Mouse (Mus musculus): ENCODE data around the gene Phospho1.

Gene Phospho1

DNA sequence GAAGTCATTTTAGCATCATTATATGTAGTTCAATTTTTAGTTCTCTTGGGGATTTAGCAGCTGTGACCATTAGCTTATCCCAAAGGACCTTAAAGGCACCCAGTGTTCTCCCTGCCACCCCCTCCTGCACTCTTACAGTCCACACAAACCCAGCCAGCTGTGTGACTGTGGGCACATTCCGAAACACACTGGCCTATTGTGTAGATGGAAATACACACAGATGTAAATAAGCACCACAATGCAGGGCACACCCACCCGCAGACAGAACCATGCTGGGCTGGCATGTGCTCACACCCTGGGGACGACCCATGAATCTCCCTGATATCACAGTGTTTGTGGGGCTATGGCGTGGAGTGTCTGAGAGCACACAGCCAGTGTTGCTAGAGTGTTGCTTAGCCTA is 12.1 kb upstream of the Phospho1 start:
- no peak for DNase-seq (ENCODE audit: low spot score)

DNA sequence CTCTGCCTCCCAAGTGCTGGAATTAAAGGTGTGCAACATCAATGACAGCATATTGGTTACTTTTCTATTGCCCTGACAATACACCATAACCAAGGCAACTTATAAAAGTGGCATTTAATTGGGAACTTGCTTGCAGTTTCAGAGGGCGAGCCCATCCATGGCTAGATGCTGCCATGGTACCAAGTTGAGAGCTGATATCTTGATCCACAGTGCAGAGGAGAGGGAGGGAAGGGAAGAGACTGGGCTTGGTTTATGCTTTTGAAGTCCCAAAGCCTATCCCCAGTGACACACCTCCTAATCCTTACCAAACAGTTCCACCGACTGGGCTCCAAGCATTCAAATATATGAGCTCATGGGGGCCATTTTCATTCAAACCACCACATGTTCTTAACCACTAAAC is 10.2 kb upstream of the Phospho1 start:
- no peak for DNase-seq (ENCODE audit: low spot score)

DNA sequence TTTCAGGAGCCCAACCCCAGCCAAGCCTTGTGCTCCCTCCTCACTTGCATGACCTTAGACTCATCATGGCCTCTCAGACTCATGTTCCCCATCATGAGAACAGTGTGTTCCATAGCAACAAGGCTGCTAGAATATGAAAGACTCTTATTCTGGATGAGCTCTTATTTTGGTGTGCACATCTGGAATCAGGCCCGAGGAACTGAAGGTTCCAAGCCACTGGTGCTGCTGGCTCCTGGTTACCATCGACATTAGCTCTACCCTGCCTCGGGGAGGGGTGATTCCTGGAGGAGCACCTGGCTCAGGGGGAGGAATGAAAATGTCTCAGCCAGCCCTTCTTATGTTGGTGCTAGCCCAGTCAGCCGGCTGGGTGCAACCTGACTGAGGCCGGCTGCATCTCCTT is 9.4 kb upstream of the Phospho1 start:
- DNase-seq (ENCODE audit: low spot score): no peak

GRCm38 (mm10) chr11:95815412-95815811 is 8.9 kb upstream of the Phospho1 start:
- DNase-seq (ENCODE audit: low spot score): no peak

DNA sequence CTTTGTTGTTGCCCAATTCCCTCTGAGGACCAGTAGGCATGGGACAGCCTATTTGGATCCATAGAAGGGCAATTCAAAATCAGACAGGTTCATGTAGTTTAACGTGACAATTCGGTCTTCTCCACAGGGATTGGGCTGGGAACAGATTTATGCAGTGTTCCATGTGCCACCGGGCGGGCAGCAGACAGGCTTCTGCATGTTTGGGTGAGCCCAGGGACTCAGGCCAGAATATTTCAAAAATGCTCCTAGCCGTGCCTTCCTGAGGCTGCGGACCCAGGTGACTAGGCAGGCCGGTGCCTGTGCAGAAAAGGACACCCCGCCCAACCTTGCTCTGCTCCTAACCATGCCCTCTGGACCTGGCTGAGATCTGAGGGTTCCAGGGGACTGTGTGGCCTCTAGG is 5.2 kb upstream of the Phospho1 start:
- DNase-seq (ENCODE audit: low spot score): no peak

- DNase-seq (ENCODE audit: low spot score): no peak
These were observed 2.8 kb upstream of the Phospho1 start for GRCm38 (mm10) chr11:95821511-95821910.

DNA sequence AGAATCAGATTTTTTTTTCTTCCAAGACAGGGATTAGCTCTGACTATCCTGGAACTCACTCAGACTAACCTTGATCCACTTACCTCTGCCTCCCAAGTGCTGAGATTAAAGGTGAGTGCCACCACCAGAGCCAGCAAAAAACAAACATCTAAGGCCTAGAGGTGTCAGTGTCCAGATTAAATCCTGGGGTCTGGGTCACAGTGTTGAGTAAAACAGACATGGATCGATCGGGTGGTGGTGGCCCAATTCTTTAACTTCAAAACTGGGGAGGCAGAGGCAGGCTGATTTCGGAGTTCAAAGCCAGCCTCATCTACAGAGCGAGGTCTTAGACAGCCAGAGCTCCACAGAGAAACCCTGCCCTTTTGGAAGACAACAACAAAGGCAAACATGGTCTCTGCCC is 1.9 kb upstream of the Phospho1 start:
- no peak for DNase-seq (ENCODE audit: low spot score)

GRCm38 (mm10) chr11:95824877-95825243 is 561 bp downstream of the Phospho1 start:
- no peak for DNase-seq (ENCODE audit: low spot score)

DNA sequence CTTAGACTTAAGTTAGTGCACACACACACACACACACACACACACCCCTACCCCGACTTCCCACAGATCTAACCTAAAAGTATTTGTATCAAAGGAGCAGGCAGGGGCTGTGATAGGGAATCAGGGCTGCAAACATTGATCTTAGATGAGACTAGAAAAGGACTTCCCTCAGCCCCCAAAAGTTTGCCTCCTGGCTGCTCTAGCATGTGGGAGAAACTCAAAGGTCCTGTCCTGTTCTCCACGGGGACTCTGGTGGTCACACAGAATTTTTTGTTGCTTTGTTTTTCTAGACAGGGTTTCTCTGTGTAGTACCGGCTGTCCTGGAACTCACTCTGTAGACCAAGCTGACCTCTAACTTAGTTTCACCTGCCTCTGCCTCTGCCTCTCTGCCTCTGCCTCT is 1.3 kb downstream of the Phospho1 start:
- DNase-seq (ENCODE audit: low spot score): no peak

- no peak for DNase-seq (ENCODE audit: low spot score)
These were observed 2.2 kb downstream of the Phospho1 start for GRCm38 (mm10) chr11:95826317-95827167.

DNA sequence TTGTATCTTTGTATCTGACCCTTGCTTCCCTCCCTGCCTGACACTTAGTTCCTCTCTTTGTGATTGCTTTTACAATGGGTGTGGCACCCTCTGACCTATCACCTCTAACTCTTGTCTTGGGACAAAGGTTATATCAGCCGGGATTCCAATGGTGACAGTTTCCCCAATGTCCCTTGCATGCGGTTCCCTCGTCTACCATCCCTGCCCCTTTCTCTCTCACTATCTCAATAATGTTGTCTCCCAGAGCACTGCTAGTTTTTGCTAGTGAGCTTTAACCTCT is 2.8 kb downstream of the Phospho1 start:
- no peak for DNase-seq (ENCODE audit: low spot score)

DNA sequence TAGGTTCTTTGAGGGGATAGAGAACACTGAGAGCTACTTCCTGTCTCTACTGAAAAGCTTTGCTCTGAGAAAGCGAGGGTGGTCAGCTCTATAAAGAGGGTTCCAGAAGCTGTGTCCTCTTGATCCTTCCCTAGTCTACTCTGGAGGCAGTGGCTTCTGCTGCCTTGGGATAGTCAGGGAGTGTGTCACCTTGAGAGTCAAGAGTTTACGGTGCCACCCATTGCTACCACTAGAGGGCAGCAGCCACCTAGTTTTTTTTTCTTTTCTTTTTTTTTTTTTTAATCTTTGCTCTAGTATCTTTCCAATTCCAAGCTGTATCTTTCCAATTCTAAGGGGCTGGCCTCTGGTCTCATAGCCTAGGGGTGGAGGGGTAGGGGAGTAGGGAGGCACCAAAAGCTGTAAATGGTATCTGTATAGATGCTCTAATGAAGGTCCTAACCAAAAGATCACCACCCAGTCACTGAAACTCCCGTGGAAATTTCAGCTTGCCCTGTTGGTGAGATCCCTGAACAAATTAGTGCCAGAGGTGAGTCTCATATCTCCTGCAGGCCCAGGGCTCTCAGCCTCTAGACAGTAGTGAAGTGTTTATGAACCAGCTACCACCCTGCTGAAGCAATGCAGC is 3.3 kb downstream of the Phospho1 start:
- DNase-seq (ENCODE audit: low spot score): peak; percentile 76

DNA sequence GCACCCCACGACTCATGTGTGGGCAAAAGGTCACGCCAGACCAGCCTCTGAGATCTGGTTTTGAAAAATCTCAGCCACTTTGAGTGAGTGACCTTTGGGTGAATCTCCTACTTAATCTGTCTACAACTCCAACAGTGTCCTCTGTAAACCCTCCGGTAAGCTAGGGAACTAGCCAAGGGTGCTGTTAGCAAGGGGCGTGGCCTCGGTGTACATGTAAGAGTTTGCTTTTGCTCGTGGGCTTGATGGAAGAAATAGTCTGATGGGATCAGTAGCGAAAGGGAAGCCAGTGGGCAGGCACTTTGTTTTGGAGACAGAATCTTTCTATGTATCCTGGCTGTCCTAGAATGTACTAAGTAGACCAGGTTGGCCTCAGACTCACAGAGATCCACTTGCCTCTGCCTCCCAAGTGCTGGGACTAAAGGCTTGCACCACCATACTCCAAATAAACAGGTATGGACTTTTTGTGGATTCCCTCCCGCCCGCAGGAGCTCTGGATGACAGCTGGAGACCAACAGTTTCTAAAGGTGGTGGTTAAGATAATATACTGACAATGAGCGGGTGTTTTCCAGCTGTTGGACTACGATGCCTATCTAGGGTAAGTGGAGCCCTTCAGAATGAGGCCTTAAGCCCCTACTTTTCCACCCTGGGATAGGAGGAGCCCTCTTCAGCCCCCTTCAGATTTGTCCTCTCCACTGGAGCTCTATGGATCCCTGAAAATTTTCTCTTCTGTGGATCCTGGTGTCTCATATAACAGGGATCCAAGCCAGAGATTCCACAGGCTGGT is 4.1 kb downstream of the Phospho1 start:
- no peak for DNase-seq (ENCODE audit: low spot score)

DNA sequence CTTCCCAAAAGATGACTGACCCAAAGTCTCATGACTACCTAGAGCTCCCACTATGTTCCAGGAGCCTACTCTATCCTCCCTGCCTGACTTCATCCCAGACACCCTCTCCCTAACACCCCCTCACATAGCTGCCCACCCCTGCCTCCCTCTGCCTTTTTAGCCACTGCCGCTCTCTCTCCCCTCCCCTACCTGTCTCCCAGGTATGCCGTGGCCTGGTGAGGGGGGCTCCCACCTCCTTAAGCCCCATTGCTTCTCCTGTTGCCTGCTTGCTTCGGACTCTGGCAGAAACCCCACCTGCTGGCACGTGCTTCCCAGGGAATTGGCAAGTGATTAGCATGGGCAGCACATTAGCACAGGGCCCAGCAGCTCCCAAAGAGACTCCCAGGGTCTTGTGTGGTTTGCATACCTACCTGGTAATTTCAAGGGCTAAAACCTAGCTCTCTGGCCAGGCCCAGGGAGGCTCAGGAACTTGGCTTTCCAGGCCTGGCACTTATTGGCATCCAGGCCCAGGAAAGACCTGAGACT is 5.3 kb downstream of the Phospho1 start:
- no peak for DNase-seq (ENCODE audit: low spot score)

DNA sequence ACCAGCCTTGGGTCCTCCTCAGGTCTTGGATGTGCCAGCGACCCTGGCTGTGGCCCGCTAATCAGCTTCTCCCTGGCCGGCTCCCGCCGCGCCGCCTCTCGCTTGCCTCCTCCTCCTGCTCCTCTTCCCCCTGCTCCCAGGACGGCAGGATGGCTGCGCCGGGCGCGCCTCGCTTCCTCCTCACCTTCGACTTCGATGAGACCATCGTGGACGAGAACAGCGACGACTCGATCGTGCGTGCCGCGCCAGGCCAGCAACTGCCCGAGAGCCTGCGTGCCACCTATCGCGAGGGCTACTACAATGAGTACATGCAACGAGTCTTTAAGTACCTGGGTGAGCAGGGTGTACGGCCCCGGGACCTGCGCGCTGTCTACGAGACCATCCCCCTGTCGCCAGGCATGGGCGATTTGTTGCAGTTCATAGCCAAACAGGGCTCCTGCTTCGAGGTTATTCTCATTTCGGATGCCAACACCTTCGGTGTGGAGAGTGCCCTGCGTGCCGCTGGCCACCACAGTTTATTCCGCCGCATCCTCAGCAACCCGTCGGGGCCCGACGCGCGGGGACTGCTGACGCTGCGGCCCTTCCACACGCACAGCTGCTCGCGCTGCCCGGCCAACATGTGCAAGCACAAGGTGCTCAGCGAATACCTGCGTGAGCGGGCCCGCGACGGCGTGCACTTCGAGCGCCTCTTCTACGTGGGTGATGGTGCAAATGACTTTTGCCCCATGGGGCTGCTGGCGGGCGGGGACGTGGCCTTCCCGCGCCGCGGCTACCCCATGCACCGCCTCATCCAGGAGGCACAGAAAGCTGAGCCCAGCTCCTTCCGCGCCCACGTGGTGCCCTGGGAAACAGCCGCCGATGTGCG is 6.3 kb downstream of the Phospho1 start:
- DNase-seq (ENCODE audit: low spot score): no peak

- DNase-seq (ENCODE audit: low spot score): no peak
These were observed 6.9 kb downstream of the Phospho1 start for GRCm38 (mm10) chr11:95831276-95831619.

DNA sequence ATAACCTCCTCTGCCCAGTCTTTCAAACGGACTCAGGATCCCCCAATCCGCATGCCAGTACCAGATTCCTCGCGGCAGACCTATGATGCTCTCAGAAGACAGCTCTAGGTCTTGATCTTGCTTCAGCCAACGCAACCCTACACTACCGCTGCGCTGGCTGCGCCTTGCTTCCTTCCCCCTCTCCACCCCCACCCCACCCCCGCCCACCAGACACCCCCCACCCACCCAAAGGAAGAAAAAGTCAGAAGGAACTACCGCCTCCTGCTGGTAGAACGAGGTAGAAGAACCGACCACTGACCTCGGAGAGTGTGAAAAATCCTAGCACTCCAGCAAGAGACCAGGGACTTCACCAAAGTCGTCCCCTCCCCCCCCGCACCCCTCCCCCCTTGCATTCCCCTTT is 7.3 kb downstream of the Phospho1 start:
- no peak for DNase-seq (ENCODE audit: low spot score)

DNA sequence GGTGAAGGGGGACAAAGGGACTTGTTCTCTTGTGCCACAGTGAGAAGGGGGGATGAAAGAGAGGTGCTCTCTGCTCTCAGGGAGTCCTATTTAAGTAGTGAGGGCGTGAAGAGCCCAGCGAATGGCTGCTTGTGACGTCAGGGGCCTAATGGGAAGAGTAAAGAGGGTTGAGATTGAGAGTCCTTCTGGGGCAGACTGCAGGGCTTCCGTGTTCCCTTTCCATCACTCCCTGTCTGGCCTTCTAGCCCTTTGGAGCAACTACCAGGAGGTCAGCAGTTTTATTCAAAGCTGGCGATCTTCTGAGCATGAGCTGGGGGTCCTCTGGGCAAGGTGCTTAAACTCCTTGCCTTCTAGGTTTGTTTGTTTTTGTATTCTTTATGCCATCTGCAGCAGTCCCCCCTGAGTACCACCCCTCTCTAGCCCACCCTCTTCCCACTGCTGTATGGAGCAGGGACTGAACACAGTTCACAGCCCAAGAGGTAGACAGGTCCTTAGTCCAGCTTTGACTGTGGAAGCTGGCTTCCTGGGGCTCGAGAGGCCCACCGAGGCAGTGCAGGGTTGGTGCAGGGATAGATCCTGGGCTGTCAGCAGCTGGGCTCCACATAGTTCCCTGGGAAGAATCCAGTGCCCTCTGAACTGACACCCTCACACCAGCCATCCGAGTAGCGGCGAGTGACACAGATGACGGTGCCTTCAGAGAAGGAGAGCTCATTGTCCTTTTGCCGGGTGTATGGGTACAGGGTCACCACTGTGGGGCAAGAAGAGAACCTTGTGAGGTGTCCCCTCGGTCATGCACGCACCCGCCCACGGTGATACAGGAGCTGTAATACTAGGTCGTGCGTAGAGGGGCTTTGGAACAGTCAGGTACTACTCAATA is 8.1 kb downstream of the Phospho1 start:
- no peak for DNase-seq (ENCODE audit: low spot score)

DNA sequence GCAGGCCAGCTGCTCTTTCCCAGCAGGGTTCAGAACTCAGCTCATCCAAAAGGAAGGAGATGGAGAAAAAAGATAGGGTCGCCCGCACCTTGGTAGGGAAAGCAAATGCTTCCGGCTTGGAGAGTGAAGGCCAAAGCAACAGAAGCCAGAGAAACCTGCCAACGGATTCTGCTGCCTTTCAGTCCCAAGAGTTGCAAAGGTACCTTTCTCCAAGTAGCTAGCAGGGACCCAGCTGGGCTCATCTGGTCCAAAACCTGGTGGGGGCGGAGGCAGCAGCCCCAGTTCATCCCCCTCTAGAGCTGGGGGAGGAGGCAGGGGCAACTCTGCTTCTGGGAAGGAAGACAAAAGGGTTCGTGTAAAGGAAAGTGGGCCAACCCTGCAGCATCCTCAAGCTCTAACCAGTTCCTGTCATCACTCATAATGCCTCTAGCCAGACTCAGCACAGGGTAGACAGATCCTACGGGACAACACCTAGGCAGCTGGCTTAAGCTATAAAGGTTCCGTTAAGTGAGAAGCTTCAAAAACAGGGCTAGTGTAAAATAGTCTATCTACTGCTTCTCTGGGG is 8.8 kb downstream of the Phospho1 start:
- no peak for DNase-seq (ENCODE audit: low spot score)

DNA sequence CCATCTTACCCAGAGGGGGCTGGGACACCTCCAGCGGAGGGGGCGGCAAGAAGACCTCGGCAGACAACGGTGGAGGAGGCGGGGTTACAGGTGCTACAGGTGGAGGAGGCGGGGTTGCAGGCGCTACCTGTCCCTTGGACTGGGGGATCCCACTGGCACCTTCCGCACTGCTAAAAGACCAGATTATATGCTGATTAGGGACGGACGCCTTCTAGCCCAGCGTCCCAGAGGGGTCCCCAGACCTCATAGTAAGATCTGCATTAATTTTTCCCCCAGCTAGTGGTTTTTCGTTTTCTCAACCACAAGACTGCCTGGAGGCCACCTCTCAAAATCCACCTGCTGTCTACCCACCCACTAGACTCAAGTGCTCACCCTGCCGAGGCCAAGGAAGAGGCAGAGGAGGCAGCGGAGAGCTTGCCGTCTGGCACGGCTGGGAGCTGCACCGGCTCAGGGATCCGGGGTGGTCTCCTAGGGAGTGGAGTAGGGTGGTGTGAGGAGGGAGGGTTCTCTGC is 9.4 kb downstream of the Phospho1 start:
- DNase-seq (ENCODE audit: low spot score): no peak

Data from c-Kit-positive CD71-positive TER-119-positive erythroid progenitor cells, embryonic 14.5 days (primary cell).